Comparison of ENCODE assay signal across 8 mouse cellular contexts in the genomic region with DNA sequence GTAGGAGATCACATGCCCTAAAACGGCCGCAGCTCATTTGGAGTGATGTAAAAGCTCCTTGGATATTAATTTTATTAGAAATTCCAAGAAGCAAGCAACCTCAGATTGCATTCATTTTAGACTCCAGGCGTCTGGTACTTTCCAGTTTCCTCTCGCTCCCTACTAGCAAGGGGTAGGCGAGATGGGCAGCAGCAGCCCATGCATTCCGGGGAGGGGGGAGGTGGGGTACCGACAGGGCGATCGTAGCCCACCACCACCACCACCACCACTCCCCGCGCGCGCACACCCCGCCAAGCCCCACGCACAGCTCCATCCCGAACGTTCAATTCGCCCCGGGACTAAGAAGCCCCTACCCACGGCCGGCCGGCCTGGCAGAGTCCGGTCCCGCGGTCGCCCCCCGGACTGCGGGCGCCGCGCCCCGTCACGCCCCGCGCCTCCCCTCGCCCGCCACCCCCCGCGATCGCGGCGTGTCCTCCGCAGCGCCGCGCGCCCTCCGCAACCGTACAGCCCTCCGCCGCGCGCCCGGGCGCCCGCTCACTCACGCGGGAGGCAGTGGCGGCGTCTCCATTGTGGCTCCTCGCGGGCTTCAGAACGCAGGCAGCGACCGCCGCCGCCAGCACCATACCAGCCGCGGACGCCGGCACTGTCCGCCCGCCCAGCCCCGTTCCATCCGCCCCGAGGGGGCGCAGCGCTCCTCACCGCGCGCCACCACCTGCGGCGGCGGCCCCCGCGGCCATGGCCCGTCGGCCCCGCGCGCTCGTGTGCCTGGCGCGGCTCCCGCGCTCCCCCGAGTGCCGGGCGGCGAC. TPM values are rescaled to one million over a fixed set of nuclear protein-coding genes. Genes with fewer than 3 reads are reported as not detected.
DNase-seq lines count a peak whose midpoint lies in the region; ATAC-seq and TF ChIP-seq lines count a peak whose summit lies in the region.

No protein-coding gene starts in this region.

- 0 out of 4 replicates have a peak, but pooled peaks cover 0 to 5% of the 10 kb centered on the region in 2 experiments for H3K4me1 ChIP-seq in MEL (ENCODE audit: control insufficient read depth in 1 of 2, insufficient read depth in 2 of 2, low read length in 2 of 2)
- H3K4me1 ChIP-seq in hindbrain, embryonic 12.5 days = peaks cover 30% of the 10 kb centered on the region
- peaks cover 3% of the 10 kb centered on the region; the same call in 1 of the 2 replicates for H3K4me1 ChIP-seq in stomach, postnatal 0 days (replicated peaks; ENCODE audit: control insufficient read depth, insufficient read depth)

- DNase-seq in left cerebral cortex, adult 2 months (ENCODE audit: extremely low spot score in 1 of 2, low spot score in 2 of 2) = peak; percentile 49 to 61
- DNase-seq in left cerebral cortex, postnatal 25 days (ENCODE audit: low spot score in 2 of 2) = no peak
- DNase-seq in MEL (ENCODE audit: low read depth, low spot score) = peak; percentile 33
- peak; percentile 54 for DNase-seq in embryo, embryonic 10.5 days (ENCODE audit: low spot score)
- no peak for DNase-seq in stomach, postnatal 0 days (ENCODE audit: low spot score)
- DNase-seq in layer of hippocampus, adult 11-12 months (ENCODE audit: low spot score) = no peak

- intact Hi-C loops in left cerebral cortex, adult 2 months (cut with DNase I) = loop anchor here (2.0 to 10.0 kb wide), 4 partner anchors 72 to 224 kb away; no protein-coding TSS in a partner anchor
- intact Hi-C loops in left cerebral cortex, postnatal 25 days (cut with DNase I) = loop anchor here (5.0 kb wide), 2 partner anchors 77 to 93 kb away; no protein-coding TSS in a partner anchor

- no peaks in the 10 kb centered on the region for H3K9me3 ChIP-seq in MEL (replicated peaks; ENCODE audit: insufficient read depth, low read length)
- no peaks in the 10 kb centered on the region for H3K9me3 ChIP-seq in hindbrain, embryonic 12.5 days (replicated peaks)
- no peaks in the 10 kb centered on the region for H3K9me3 ChIP-seq in stomach, postnatal 0 days (ENCODE audit: control insufficient read depth, low read length)

- ATAC-seq in hindbrain, embryonic 12.5 days (ENCODE audit: low FRiP score) = peak; percentile 87
- ATAC-seq in megakaryocyte progenitor cell, adult 5-6 weeks (replicated peaks; ENCODE audit: poor library complexity) = peak; percentile 38
- ATAC-seq in stomach, postnatal 0 days (ENCODE audit: low FRiP score, low TSS enrichment) = peak; percentile 80

- peak overlapping the region; percentile 75 for H3K4me2 ChIP-seq in hindbrain, embryonic 12.5 days (replicated peaks)
- peak overlapping the region; percentile 90 for H3K4me2 ChIP-seq in stomach, postnatal 0 days (replicated peaks; ENCODE audit: low read depth)

- H3K27ac ChIP-seq in left cerebral cortex, adult 2 months = peak overlapping the region; percentile 93
- H3K27ac ChIP-seq in MEL (ENCODE audit: control insufficient read depth, low read depth, low read length) = no peak overlapping the region
- peak overlapping the region; percentile 94 for H3K27ac ChIP-seq in hindbrain, embryonic 12.5 days
- H3K27ac ChIP-seq in stomach, postnatal 0 days (replicated peaks) = peak overlapping the region; percentile 83

- TF ChIP-seq EP300 in MEL (IDR thresholded peaks at IDR 0.05; ENCODE audit: low read depth in 1 of 2, low read length in 2 of 2) = no peak
- no peak for TF ChIP-seq EP300 in stomach, postnatal 0 days (optimal IDR thresholded peaks at IDR 0.05)

- peak overlapping the region; percentile 80 for H3K4me3 ChIP-seq in left cerebral cortex, adult 2 months
- H3K4me3 ChIP-seq in MEL (ENCODE audit: control insufficient read depth in 1 of 2, insufficient read depth in 1 of 2, low read depth in 2 of 2, low read length in 2 of 2) = peak overlapping the region; percentile 75 to 77
- H3K4me3 ChIP-seq in hindbrain, embryonic 12.5 days = peak overlapping the region; percentile 89
- H3K4me3 ChIP-seq in stomach, postnatal 0 days (ENCODE audit: low read depth, low read length) = peak overlapping the region; percentile 91

- no peaks in the 10 kb centered on the region for H3K27me3 ChIP-seq in MEL (ENCODE audit: control insufficient read depth in 1 of 2, insufficient read depth in 2 of 2, low read length in 2 of 2)
- H3K27me3 ChIP-seq in hindbrain, embryonic 12.5 days = no peaks in the 10 kb centered on the region
- no peaks in the 10 kb centered on the region for H3K27me3 ChIP-seq in stomach, postnatal 0 days (ENCODE audit: control insufficient read depth, insufficient read depth, low read length)

- H3K9ac ChIP-seq in MEL (ENCODE audit: control insufficient read depth, low read depth, low read length, poor library complexity, severe bottlenecking) = peak overlapping the region; percentile 47
- H3K9ac ChIP-seq in hindbrain, embryonic 12.5 days = peak overlapping the region; percentile 95
- peak overlapping the region; percentile 88 for H3K9ac ChIP-seq in stomach, postnatal 0 days (ENCODE audit: low read length)

- no peak for TF ChIP-seq RAD21 in MEL (IDR thresholded peaks at IDR 0.05; ENCODE audit: low read depth, low read length)

- H3K36me3 ChIP-seq in MEL (ENCODE audit: control insufficient read depth in 1 of 2, insufficient read depth in 2 of 2, low read length in 2 of 2) = peaks cover 0 to 5% of the 10 kb centered on the region in 2 experiments; a peak in 2 of 4 replicates
- no peaks in the 10 kb centered on the region for H3K36me3 ChIP-seq in hindbrain, embryonic 12.5 days
- H3K36me3 ChIP-seq in stomach, postnatal 0 days (ENCODE audit: control insufficient read depth, insufficient read depth, low read length) = no peaks in the 10 kb centered on the region

- TF ChIP-seq POLR2A in MEL (IDR thresholded peaks at IDR 0.05; ENCODE audit: control insufficient read depth in 1 of 2, insufficient read depth in 1 of 2, low read depth in 1 of 2, low read length in 2 of 2, poor library complexity in 1 of 2) = no peak

- TF ChIP-seq CTCF in left cerebral cortex, adult 2 months (IDR thresholded peaks at IDR 0.05) = peak; percentile 11
- peak in 1 of 3 experiments; percentile 32; a peak in 2 of 6 replicates for TF ChIP-seq CTCF in MEL (IDR thresholded peaks at IDR 0.05 in 2 of 3, conservative IDR thresholded peaks at IDR 0.05 in 1 of 3; ENCODE audit: control insufficient read depth in 1 of 3, insufficient read depth in 1 of 3, low read depth in 2 of 3, low read length in 3 of 3, poor library complexity in 1 of 3, severe bottlenecking in 1 of 3)
- peak; percentile 33; the same call in 1 of the 2 replicates for TF ChIP-seq CTCF in stomach, postnatal 0 days (IDR thresholded peaks at IDR 0.05; ENCODE audit: low read depth)

- H3K79me2 ChIP-seq in MEL (ENCODE audit: control insufficient read depth, insufficient read depth, low read length, poor library complexity) = peaks cover 24% of the 10 kb centered on the region

- WGBS in hindbrain, embryonic 12.5 days = under 1% methylated on average over 68 of the region's 100 CpGs
- WGBS in stomach, postnatal 0 days = 0% methylated on average over 32 of the region's 100 CpGs

TF ChIP-seq in MEL, 35 proteins besides CTCF, POLR2A, EP300 and RAD21:
- TF ChIP-seq ELF1 (IDR thresholded peaks at IDR 0.05; ENCODE audit: low read depth, low read length) (no peak), UBTF (IDR thresholded peaks at IDR 0.05; ENCODE audit: borderline replicate concordance, insufficient read depth, low read depth, low read length) (0 out of 2 replicates have a peak, but pooled peaks have one; percentile 5)

RNA-seq across cellular contexts. Expression of gene Klhl2, which starts 0.5 kb away (rescaled TPM):
- 100 to 1,000 TPM; 158 to 173 TPM for total RNA-seq in left cerebral cortex, adult 2 months (2021)
- 100 to 1,000 TPM; 153 to 175 TPM for total RNA-seq in left cerebral cortex, postnatal 25 days (2021)
- total RNA-seq in MEL (2012; rRNA removed) = 11.1 and 12.1 TPM in 2 replicates
- 10 to 100 TPM in 1 of 2 experiments, not detected in 1; 11.5 TPM for polyA plus RNA-seq in MEL (2012; ENCODE audit: insufficient read depth in 1 of 2, insufficient read length in 2 of 2, low read depth in 1 of 2, low replicate concordance in 2 of 2, missing spikeins in 1 of 2)
- polyA plus RNA-seq in hindbrain, embryonic 12.5 days (2016; fragmentation: Nextera tagmentation; extraction: Ambion mirVana) = 28.7 and 30.4 TPM in 2 replicates
- 10.3 and 13.7 TPM in 2 replicates for total RNA-seq in megakaryocyte progenitor cell, adult 5-6 weeks (2015)
- 13.5 and 13.9 TPM in 2 replicates for total RNA-seq in megakaryocyte progenitor cell, adult 5-6 weeks (2017)
- polyA plus RNA-seq in stomach, postnatal 0 days (2015; fragmentation: Nextera tagmentation; extraction: Ambion mirVana) = 13.4 and 14.0 TPM in 2 replicates

Comparison
In these comparisons a context has a peak if more than half of its experiments do, and no peak if none do; other contexts are left out.
1. DNase-seq: peak in left cerebral cortex, adult 2 months (2 of 2), MEL (single experiment) and embryo, embryonic 10.5 days (single experiment); none in left cerebral cortex, postnatal 25 days (0 of 2), stomach, postnatal 0 days (single experiment) and layer of hippocampus, adult 11-12 months (single experiment).
2. RNA of gene Klhl2, which starts 0.5 kb away (total RNA-seq): 153 to 175 TPM in left cerebral cortex, postnatal 25 days and 158 to 173 TPM in left cerebral cortex, adult 2 months; 10.3 to 13.9 TPM in megakaryocyte progenitor cell, adult 5-6 weeks and 11.1 to 12.1 TPM in MEL; every median in the first group is over 10 times any median in the second.
3. Peak in every context shown above with its lines, with median percentiles within 50 percentile points of each other: H3K4me3 ChIP-seq, H3K9ac ChIP-seq and ATAC-seq.